Mouse (Mus musculus) spleen, embryonic (tissue): ENCODE data around the gene Rsph14.

Source experiments
- CTCF ChIA-PET: fragments of 350-600 bp; sonication (Branson Sonifier 250); formaldehyde crosslinking; loops from one replicate; lab custom pipeline; 2022; lab: Charles Lee

Rsph14 gene

DNA sequence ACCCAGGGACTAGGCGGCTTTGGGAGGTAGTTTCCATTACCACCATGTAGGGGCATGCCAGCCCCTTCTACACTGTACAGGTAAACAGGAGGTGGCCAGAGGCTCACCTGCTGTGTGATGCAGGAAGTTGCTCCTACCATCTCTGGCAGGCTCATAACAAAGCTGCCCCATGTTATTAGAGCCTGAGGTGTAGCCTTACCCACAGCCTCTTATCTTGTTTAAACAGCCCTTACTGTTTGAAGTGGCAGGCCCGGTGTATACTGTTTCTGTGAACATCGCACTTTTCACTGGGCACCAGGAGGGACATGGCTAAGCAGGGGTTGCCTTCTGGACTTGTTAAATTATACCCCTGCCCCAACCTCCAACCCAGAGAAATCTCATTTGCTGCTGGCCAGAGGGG is 28.3 kb downstream of the Rsph14 start:
- CTCF ChIA-PET = no interaction called here

GRCm38 (mm10) chr10:75001391-75001790 is 31.0 kb downstream of the Rsph14 start:
- CTCF ChIA-PET = no interaction called here

DNA sequence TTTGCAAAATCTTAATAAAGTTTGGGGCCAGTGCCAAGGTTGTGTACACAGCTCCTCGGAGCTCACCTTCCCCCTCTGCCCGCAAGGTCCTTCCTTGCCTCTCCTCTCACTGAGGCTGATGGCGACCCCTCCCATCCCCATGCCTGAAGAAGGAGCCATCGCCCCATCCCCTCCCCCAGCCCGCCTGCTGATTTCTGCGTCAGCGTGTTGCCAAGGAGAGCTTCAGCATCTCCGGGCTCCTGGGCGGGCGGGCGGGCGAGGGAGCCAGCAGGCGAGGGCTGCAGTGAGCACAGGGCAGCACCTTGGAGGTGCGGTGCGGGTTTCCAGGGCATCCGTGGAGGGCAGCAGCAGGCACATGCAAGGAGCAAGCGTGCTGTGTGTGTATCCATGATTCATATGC is 37.0 kb downstream of the Rsph14 start:
- CTCF ChIA-PET = no interaction called here

DNA sequence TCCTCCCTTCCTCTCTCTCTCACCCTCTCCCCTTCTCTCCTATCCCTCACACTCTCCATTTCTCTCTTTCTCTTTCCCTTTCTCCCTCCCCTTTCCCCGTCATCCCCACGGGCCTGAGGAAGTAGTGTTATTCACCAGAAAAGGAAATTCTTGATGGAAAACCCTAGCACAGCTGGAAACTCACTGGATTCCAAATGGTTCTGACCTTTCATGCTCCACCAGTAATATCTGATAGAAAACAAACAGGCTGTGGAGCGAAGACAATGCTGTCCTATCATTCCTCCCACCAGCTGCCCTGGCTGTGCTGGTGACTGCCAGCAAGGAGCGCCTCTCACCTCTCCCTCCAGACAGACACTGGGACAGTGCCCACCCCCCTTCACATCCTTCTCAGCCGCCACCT is 37.5 kb downstream of the Rsph14 start:
- CTCF ChIA-PET = no interaction called here

- CTCF ChIA-PET = no interaction called here
These were observed 41.6 kb downstream of the Rsph14 start for GRCm38 (mm10) chr10:74990584-74991322.

DNA sequence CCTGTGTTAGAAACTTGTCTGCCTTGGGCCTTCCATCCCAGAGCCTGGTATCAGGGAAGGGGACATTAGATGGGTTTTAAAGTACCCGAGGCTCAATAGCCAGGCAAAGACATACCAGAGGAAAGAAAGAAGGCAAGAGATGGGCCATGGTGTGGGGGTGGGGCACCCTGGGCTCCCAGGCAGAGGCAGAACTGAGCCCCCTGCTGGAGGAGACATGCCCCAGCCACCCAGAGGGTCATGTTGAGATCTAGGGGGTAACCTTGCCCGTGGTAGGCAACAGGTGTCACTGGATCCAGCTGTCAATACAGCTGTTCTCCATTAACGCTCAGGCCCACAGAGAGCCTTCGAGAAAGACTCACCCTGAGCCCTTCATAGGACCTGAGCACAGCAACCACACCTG is 42.6 kb downstream of the Rsph14 start:
- CTCF ChIA-PET = no interaction called here

DNA sequence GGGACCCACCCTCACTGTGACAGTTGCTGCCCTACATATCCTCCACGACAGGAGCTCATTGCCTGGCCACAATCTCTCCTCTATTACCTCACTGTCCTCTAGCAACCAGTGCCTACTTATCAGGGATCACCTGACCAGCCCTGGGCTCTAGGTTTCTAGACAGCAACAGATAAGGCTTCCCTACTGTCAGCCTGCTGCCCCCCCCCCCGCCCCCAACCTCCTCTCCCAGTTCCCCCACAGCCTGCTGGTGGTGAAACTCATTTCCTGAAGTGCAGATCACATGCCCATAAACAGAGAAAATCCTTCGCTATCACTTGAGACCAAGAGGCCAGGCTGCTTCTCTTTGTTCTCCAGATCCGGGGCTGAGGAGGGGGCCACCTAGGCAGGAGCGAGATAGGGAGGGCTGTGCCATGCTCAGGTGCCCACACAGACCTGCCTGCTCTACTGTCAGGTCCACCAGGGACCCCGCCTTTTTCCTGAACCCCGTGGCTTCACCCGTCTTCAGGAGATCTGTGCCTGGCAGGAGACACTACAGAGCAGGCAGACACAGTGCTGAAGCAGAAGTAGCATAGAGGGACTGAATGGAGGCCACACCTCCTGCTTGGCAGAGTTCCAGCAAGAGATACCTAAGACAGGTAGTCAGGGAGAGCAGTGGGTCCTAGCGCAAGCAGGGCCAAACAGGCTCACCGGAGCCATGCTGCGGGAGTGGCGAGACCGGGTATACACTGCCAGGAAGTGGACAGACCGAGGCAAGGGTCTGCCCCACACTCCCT is 44.5 kb downstream of the Rsph14 start:
- CTCF ChIA-PET = no interaction called here

DNA sequence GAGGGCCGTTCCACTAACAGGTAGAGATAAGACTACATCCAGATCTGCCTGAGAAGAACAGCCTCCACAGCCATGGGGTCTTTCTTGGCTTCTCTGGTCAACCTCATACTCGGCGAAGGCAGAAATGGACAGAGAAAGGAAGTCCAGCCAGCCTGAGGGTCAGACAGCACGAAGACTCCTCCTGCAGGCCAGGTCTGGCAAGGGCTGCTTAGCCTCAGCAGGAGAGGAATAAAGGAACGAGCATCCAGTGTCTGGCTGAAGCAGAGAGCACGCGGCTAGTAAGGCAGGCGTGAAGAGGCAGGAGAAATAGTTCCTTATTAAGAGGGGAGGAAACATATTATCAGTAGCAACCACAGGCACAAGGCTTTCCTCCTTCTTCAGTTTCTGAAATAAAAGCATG is 49.2 kb downstream of the Rsph14 start:
- CTCF ChIA-PET = no interaction called here

- CTCF ChIA-PET = no interaction called here
These were observed 51.2 kb downstream of the Rsph14 start for GRCm38 (mm10) chr10:74981159-74981558.

DNA sequence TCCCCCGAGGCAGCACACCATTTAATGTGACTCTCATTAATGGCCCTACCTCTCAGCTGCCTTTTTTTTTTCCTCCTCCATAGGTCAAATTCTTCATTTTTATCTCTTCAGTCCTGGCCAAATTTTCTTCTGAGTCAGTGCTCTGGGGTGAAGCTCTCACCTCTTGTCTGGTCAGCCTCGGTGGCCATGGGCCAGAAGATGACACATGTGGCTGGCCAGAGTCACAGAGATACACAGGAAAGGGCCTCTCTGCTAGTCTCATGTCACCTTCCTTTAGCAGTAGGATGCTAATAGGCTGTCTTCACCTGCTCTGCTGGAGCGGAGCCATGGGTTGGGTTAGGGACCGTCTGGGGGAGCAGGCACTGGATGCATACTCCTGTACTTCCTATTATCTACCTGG is 54.3 kb downstream of the Rsph14 start:
- CTCF ChIA-PET = no interaction called here

DNA sequence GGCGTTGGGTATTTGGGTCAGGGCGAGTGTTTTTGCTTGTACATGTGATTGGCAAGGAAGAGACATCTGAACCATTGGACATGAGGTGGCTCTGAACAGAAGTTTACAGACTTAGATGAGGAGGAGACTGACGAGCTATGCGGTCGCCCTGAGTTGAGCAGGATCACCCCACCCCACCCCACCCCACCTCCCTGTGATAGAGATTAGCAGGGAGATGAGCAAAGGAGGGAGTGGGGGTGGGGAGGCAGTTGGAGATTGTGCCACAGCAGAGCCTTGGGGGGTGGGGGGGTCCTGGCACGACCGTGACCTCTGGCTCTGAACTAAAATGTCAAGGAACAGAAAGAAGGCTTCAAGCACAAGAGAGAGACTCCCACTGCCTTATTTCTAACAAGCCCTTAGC is 56.0 kb downstream of the Rsph14 start:
- CTCF ChIA-PET = no interaction called here

DNA sequence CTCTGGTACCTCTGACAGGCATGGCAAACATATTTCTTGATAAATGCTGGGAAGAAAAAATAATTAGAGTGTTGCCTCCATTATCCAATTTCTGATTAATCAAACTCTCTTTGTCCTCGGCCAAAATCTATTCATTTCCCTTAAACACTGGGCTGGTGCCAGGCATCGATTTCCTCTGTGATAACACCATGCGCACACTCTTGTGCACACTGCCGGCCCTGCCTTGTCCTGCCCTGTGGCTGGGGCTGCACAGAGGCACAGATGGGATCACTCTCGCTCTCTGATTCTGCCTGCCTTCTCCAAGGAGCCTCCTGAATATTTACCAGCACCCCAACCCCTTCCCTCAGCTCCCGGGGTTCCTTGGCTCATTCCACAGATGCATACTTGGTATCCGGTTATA is 56.8 kb downstream of the Rsph14 start:
- CTCF ChIA-PET = no interaction called here

DNA sequence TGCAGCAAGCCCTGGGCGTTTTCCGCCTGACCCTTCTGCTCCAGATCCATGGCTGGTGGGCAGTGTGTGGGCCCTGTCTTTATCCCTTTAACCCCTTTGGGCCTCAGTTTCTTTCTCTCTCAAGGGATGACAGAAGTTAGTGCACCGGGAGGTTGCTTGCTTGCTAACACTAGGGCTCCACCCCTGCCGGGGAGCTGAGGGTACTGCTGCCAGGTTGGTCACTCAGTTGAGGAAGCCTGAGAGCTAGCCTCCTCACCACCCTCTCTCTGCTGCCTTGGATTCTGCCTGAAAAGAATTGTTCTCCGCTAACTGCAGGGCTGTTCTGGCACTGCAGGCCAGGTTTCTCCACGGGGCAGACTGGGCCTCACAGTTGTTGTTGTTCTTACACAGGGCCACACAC is 59.4 kb downstream of the Rsph14 start:
- CTCF ChIA-PET = no interaction called here

GRCm38 (mm10) chr10:74969266-74969665 is 63.1 kb downstream of the Rsph14 start:
- CTCF ChIA-PET = no interaction called here

GRCm38 (mm10) chr10:74967651-74968267 is 64.6 kb downstream of the Rsph14 start:
- CTCF ChIA-PET = no interaction called here

- CTCF ChIA-PET = no interaction called here
These were observed 65.4 kb downstream of the Rsph14 start, which contains the start of gene Gnaz for GRCm38 (mm10) chr10:74966850-74967451. Gnaz (plus strand) TSS chr10:74967177.

DNA sequence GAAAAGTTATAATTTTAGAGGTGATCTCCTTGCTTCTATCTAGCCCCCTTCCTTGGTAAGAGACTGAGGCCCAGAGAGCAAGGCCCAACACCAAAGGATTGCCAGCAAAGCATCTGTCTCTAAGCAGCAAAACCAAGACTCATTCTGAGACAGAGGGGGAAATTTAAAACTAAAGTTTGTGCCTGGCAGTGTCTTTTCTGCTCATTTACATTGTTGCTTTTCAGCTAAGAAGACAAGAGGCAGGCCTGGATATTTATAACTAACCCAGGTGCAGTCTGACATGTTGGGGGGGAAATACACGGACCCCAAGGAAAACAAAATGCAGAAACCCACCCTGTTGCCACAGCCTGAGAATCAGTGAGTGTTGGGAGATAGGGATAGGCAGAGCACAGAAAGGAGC is 68.0 kb downstream of the Rsph14 start:
- CTCF ChIA-PET = no interaction called here

DNA sequence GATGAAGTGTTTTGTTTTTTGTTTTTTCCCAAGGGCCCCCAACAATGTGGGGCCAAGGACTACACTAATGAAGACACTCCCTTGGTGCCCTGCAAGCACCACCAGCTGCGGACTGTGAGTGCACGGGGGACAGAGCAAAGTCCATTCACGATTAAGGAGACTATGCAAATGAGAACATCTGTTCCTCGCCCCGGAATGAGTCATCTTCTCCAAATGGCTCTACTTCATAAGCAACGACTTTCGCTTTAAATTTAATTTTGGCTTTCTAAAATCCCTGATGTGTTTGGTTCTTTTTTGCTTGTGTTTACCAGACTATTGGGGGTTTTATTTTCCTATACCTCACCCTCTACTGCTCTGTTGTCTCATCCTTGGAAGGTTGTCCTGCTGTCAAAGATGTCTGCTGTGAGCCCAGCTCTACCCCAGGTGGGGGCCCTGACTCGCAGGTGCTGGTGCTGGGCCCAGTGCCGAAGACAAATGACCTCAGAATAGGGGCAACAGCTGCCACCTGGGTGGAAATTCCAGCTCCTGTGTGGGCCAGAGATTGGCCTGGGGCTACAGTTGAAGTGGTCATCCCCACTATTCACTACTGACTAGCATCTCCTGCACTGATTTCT is 79.4 kb downstream of the Rsph14 start:
- CTCF ChIA-PET = no interaction called here

- CTCF ChIA-PET = no interaction called here
These were observed 91.6 kb downstream of the Rsph14 start for GRCm38 (mm10) chr10:74940795-74941194.

DNA sequence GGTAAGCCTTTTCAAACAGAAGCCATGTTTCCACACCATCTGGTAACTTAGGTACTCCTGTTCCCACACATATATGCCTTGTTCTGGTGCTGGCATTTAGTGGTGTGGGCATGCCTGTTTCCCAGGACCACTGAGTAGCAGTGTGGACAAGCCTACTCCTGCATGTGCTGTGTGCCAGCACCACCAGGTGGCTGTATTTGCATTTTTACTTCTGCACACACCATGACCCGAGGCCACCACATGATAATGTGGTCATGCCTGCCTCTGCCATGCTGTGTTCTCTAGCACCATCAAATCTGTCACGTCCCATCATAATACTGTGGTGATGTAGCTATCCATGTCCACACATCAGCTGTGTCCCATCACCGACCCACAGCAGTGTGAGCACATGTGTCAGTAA is 93.1 kb downstream of the Rsph14 start:
- CTCF ChIA-PET = no interaction called here

- CTCF ChIA-PET = no interaction called here
These were observed 94.0 kb downstream of the Rsph14 start for GRCm38 (mm10) chr10:74938410-74938809.
